Mouse (Mus musculus) myocyte (in vitro differentiated cells): ENCODE results near the gene Agpat4.

Source experiments
- E2F4 ChIP-seq: IDR thresholded peaks from one replicate; pipeline ENCODE4 v1.6.1; 2011; ENCODE audit warnings: mild to moderate bottlenecking, control low read depth, moderate library complexity; ENCODE audit not compliant: insufficient read depth
- MAX ChIP-seq: IDR thresholded peaks from one replicate; pipeline ENCODE4 v1.6.1; 2011; ENCODE audit warnings: low read depth, mild to moderate bottlenecking, control low read depth
- MYOD1 ChIP-seq, 3 experiments: IDR thresholded peaks; one replicate each; pipeline ENCODE4 v1.6.1; 2011; ENCODE audit warnings: control low read depth in 2 of 3, low read depth in 2 of 3, mild to moderate bottlenecking in 2 of 3, moderate library complexity in 1 of 3; ENCODE audit not compliant: insufficient read length in 2 of 3, control insufficient read depth in 1 of 3
- MYOG ChIP-seq, 3 experiments: IDR thresholded peaks; one replicate each; pipeline ENCODE4 v1.6.1; 2011; ENCODE audit warnings: control low read depth in 2 of 3, low read depth in 2 of 3, mild to moderate bottlenecking in 2 of 3; ENCODE audit not compliant: insufficient read length in 2 of 3, control insufficient read depth in 1 of 3, insufficient read depth in 1 of 3
- POLR2A ChIP-seq: IDR thresholded peaks from one replicate; pipeline ENCODE4 v1.6.1; 2011; ENCODE audit warnings: low read depth, mild to moderate bottlenecking, control low read depth, moderate library complexity; ENCODE audit not compliant: insufficient read length
- POLR2AphosphoS2 ChIP-seq: IDR thresholded peaks from one replicate; pipeline ENCODE4 v1.6.1; 2011; ENCODE audit warnings: low read depth, control low read depth; ENCODE audit not compliant: insufficient read length
- TCF12 ChIP-seq: IDR thresholded peaks from one replicate; pipeline ENCODE4 v1.6.1; 2011; ENCODE audit warnings: mild to moderate bottlenecking, control low read depth; ENCODE audit not compliant: poor library complexity, insufficient read depth, severe bottlenecking

DNA sequence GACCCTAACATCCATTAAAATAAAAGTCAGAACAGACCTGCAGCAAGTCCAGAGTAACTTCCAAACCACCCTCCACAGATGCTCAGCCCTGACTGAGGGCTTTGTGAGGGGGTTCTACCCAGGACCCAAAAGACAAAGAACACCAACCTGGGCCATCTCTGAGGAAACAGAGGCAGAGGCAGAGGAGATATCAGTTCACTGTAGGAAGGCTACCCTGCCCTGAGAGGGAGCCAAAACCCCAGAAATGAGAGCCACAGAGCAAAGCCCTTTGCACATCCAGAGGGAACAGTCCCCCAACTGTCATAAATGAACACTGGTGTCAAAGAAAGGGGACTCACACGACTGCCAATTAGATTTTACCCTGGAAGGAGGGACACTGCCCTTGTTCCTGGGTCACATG lies 106.7 kb downstream of the Agpat4 start:
- TF ChIP-seq POLR2A = no peak
- no peak for TF ChIP-seq MYOG (IDR thresholded peaks at IDR 0.05; ENCODE audit: control insufficient read depth in 1 of 3, insufficient read depth in 1 of 3, insufficient read length in 2 of 3, low read depth in 2 of 3)
- TF ChIP-seq E2F4 = no peak
- TF ChIP-seq TCF12 = no peak
- TF ChIP-seq MAX = no peak
- no peak for TF ChIP-seq MYOD1 (IDR thresholded peaks at IDR 0.05; ENCODE audit: control insufficient read depth in 1 of 3, insufficient read length in 2 of 3, low read depth in 2 of 3)
- TF ChIP-seq POLR2AphosphoS2 = no peak
